In the genomic region with DNA sequence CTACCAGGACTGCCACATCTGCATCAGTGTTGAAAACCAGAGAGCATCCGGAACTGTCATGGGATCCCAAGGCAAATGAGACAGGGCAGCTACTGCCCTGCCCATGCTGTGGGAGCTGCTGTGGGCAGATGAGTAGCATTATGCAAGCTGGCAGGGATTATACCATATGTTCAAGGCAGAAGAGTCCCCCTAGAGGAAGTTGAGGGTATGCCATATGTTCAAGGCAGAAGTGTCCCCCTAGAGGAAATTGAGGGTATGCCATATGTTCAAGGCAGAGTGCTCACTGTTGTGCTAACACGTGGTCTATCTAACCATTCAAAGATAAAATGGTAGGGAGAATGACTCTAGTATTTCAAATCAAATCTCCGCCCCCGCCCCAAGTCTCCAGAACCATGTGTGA, we compare ENCODE assay signal across 8 mouse cellular contexts.
DNase-seq lines count a peak whose midpoint lies in the region; ATAC-seq and TF ChIP-seq lines count a peak whose summit lies in the region.

No protein-coding gene starts in this region.

- DNase-seq in kidney, adult 9 months: peak; percentile 85
- DNase-seq in kidney, postnatal 10 days: no peak
- peak; percentile 79 for DNase-seq in ES-E14 (ENCODE audit: low read depth, low spot score)
- DNase-seq in limb, embryonic 14.5 days (ENCODE audit: low spot score): peak; percentile 41
- peak; percentile 20 for DNase-seq in thymus, postnatal 25 days
- no peak for DNase-seq in cerebellum, postnatal 36 days
- no peak for DNase-seq in layer of hippocampus, adult 8-10 months (ENCODE audit: low spot score in 2 of 2)

- in situ Hi-C loops in ES-E14 (cut with MboI; ENCODE audit: low sequenced_read_pairs in 2 of 2, unreplicated experiment in 2 of 2): no loop called here

- H3K9ac ChIP-seq in ES-E14 (ENCODE audit: insufficient read depth, low read depth, low read length, poor library complexity, severe bottlenecking): no peak overlapping the region
- H3K9ac ChIP-seq in limb, embryonic 14.5 days (ENCODE audit: low read depth, low read length, severe bottlenecking): no peak overlapping the region

- H3K27me3 ChIP-seq in limb, embryonic 14.5 days (ENCODE audit: control insufficient read depth, insufficient read depth, low read length): no peaks in the 10 kb centered on the region

- ATAC-seq in common myeloid progenitor, adult 5-6 weeks (replicated peaks; ENCODE audit: low read depth, poor library complexity, severe bottlenecking): peak; percentile 99
- no peak for ATAC-seq in limb, embryonic 14.5 days (ENCODE audit: low FRiP score, low read depth)

- H3K4me3 ChIP-seq in ES-E14 (ENCODE audit: insufficient read depth in 1 of 2, low read depth in 1 of 2, low read length in 2 of 2, poor library complexity in 1 of 2, severe bottlenecking in 1 of 2): no peak overlapping the region
- H3K4me3 ChIP-seq in limb, embryonic 14.5 days (replicated peaks; ENCODE audit: low read length): no peak overlapping the region

- H3K4me1 ChIP-seq in ES-E14 (ENCODE audit: control insufficient read depth in 2 of 2, insufficient read depth in 2 of 2, low read length in 2 of 2, poor library complexity in 1 of 2): no peaks in the 10 kb centered on the region
- 0 out of 2 replicates have a peak, but pooled peaks cover 2% of the 10 kb centered on the region for H3K4me1 ChIP-seq in limb, embryonic 14.5 days (ENCODE audit: control insufficient read depth, insufficient read depth, low read length)

- no peak overlapping the region for H3K4me2 ChIP-seq in limb, embryonic 14.5 days (replicated peaks; ENCODE audit: low read depth, low read length, severe bottlenecking)

- 75% methylated on average over 4 of the region's 4 CpGs for WGBS in limb, embryonic 14.5 days

- no peaks in the 10 kb centered on the region for H3K9me3 ChIP-seq in ES-E14 (ENCODE audit: control insufficient read depth, insufficient read depth, low read depth, low read length)
- no peaks in the 10 kb centered on the region for H3K9me3 ChIP-seq in limb, embryonic 14.5 days (ENCODE audit: control insufficient read depth, low read length)

- no peaks in the 10 kb centered on the region for H3K36me3 ChIP-seq in ES-E14 (ENCODE audit: control insufficient read depth, insufficient read depth, low read length, poor library complexity, severe bottlenecking)
- H3K36me3 ChIP-seq in limb, embryonic 14.5 days (ENCODE audit: control insufficient read depth, insufficient read depth, low read length): peaks cover 11% of the 10 kb centered on the region; the same call in 1 of the 2 replicates

- no peak overlapping the region for H3K27ac ChIP-seq in ES-E14 (ENCODE audit: insufficient read depth, low read depth, low read length, poor library complexity, severe bottlenecking)
- H3K27ac ChIP-seq in limb, embryonic 14.5 days (replicated peaks; ENCODE audit: low read depth, low read length): no peak overlapping the region

- TF ChIP-seq POLR2A in limb, embryonic 14.5 days (IDR thresholded peaks at IDR 0.05; ENCODE audit: borderline replicate concordance, extremely low read depth, insufficient read depth, insufficient read length): no peak

TF ChIP-seq in ES-E14, 5 proteins besides CTCF, POLR2A, EP300 and RAD21:
- peak; percentile 71 for TF ChIP-seq ZC3H11A (IDR thresholded peaks at IDR 0.05; ENCODE audit: borderline replicate concordance, low read depth, low read length)
- TF ChIP-seq CHD2 (IDR thresholded peaks at IDR 0.05; ENCODE audit: low read depth, low read length): no peak
- TF ChIP-seq ZNF384 (IDR thresholded peaks at IDR 0.05; ENCODE audit: low read depth, low read length): no peak
- 0 out of 2 replicates have a peak, but pooled peaks have one; percentile 36 for TF ChIP-seq HCFC1 (IDR thresholded peaks at IDR 0.05; ENCODE audit: borderline replicate concordance, insufficient read depth, low read length)

Comparison
In these comparisons a context has a peak if more than half of its experiments do, and no peak if none do; other contexts are left out.
1. DNase-seq: peak in kidney, adult 9 months (single experiment), ES-E14 (single experiment), limb, embryonic 14.5 days (single experiment) and thymus, postnatal 25 days (single experiment); none in kidney, postnatal 10 days (single experiment), cerebellum, postnatal 36 days (0 of 2) and layer of hippocampus, adult 8-10 months (0 of 2).